Mouse (Mus musculus) small intestine, adult 2 months (tissue): ENCODE data around the gene Mgat3.

ENCODE experiments used
- CTCF ChIP-seq: fragments of 200-500 bp; IDR thresholded peaks from 2 replicates; pipeline ENCODE4 v1.5.1; 2012; ENCODE audit warnings: low read depth, mild to moderate bottlenecking, control low read depth, inconsistent platforms, low read length, moderate library complexity, mixed read lengths; ENCODE audit not compliant: insufficient replicate concordance, insufficient read length; ENCODE audit errors: extremely low read depth
- POLR2A ChIP-seq: fragments of 200-500 bp; IDR thresholded peaks from 2 replicates; pipeline ENCODE4 v1.6.1; 2012; ENCODE audit warnings: low read depth, mild to moderate bottlenecking, control low read depth, inconsistent platforms, low read length, moderate library complexity

DNA sequence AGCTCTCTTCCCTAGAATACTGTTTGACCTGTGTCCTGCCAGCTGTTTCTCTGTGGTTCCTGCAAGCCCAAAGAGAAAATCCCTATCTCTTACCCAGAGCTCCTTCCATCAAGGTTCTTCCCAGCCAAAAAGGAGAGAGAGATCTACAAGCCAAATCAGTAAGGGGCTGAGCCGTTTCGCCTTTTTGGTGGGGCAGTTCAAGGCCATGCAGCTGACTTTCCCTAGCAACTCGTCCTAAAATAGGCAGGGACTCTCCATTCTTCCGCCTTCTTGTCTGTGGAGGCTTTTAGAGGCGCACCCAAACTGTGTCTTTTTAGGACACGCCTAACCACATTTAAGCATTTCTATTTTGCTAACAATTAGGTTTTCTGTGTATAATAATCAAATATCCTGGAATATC is 29.8 kb upstream of the Mgat3 start:
- TF ChIP-seq POLR2A = no peak
- TF ChIP-seq CTCF = no peak
